Mouse (Mus musculus) adrenal gland, postnatal 25 days (tissue): ENCODE measurements at regions not wholly inside any gene's neighbourhood (a gene's known extent, or its start where the extent isn't known, plus 50 kb on each side); places are given as distances from the start of the nearest gene placed in this dataset.

Experiments used
- DNase-seq: peaks from one replicate; pipeline ENCODE4 v3.0.0; 2021; ENCODE audit warnings: mixed read lengths

- DNase-seq = no peak
These were observed 81.5 kb upstream of the Tas2r119 start for GRCm38 (mm10) chr15:32095554-32095953.

GRCm38 (mm10) chr15:32110659-32111058 is 66.4 kb upstream of the Tas2r119 start:
- DNase-seq = no peak
